Mouse (Mus musculus) lung, postnatal 0 days (tissue): ENCODE data around the gene Gtdc1.

Experiments
- CTCF ChIP-seq: IDR thresholded peaks from 2 replicates; pipeline ENCODE4 v1.5.1; 2016; ENCODE audit warnings: antibody characterized with exemption, mild to moderate bottlenecking
- EP300 ChIP-seq: IDR thresholded peaks from 2 replicates; pipeline ENCODE4 v1.6.1; 2016; ENCODE audit warnings: antibody characterized with exemption, mild to moderate bottlenecking, control low read depth

DNA sequence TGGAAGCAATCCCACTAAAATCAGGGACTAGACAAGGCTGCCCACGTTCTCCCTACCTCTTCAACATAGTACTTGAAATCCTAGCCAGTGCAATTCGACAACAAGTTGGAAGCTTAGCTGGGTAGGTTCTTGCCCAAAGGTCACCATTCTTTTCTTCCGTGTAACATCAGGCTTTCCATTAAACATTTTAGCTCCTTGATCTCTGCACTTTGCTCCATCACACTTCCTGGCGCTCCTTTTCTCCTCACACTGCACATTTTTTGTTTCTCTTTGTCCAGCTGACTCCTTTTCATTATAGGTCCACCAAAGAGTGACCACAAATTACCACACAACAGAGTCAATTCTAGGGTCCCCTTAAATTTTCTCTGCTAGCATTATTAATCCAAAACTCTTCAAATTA is 144.7 kb downstream of the Gtdc1 start:
- TF ChIP-seq CTCF: no peak
- no peak for TF ChIP-seq EP300
